Mouse (Mus musculus) embryonic fibroblast, embryonic 13.5 days (primary cell): Measurements from ENCODE around the gene Prkaa2.
A peak's percentile ranks its signal among the peaks of the same experiment; 100 is the strongest.

Source experiments
- CTCF ChIP-seq: IDR thresholded peaks from 2 replicates; pipeline ENCODE4 v1.5.1; 2011; ENCODE audit warnings: mild to moderate bottlenecking, control low read depth, low read length, moderate library complexity, borderline replicate concordance; ENCODE audit not compliant: insufficient read depth
- POLR2A ChIP-seq: IDR thresholded peaks from 2 replicates; pipeline ENCODE4 v1.6.1; 2011; ENCODE audit warnings: low read depth, mild to moderate bottlenecking, control low read depth, low read length, moderate library complexity

- no peak for TF ChIP-seq CTCF
- peak; percentile 61 for TF ChIP-seq POLR2A
These were observed 447 bp upstream of the Prkaa2 start for GRCm38 (mm10) chr4:105109990-105110683.
